Mouse (Mus musculus) MEL (cell line): ENCODE data around the gene Ppan. TPM values are rescaled to one million over a fixed set of nuclear protein-coding genes. Genes with fewer than 3 reads are reported as not detected.
A peak's percentile ranks its signal among the peaks of the same experiment; 100 is the strongest.

Source experiments
- DNase-seq: peaks from one replicate; pipeline ENCODE4 v3.0.0; 2011; ENCODE audit warnings: low read depth, low spot score
- H3K27ac ChIP-seq: 2 replicates; pipeline ENCODE4 v1.5.1; 2012; ENCODE audit warnings: low read depth, mild to moderate bottlenecking, control low read depth, low read length, moderate library complexity; ENCODE audit not compliant: control insufficient read depth
- H3K27me3 ChIP-seq, 2 experiments: fragments of 150-350 bp in 1 of 2; sonication (generic) in 1 of 2; 2 replicates each; pipeline ENCODE4 v1.6.1; 2012; ENCODE audit warnings: low read length in 2 of 2, mild to moderate bottlenecking in 2 of 2, improper control_type of control experiment in 1 of 2, moderate library complexity in 1 of 2; ENCODE audit not compliant: insufficient read depth in 2 of 2, control insufficient read depth in 1 of 2
- H3K36me3 ChIP-seq, 2 experiments: 2 replicates each; pipeline ENCODE4 v1.6.1; 2012 to 2014; ENCODE audit warnings: low read length in 2 of 2, improper control_type of control experiment in 1 of 2, inconsistent platforms in 1 of 2, mild to moderate bottlenecking in 1 of 2; ENCODE audit not compliant: insufficient read depth in 2 of 2, control insufficient read depth in 1 of 2
- H3K4me1 ChIP-seq, 2 experiments: fragments of 150-350 bp in 1 of 2; sonication (generic) in 1 of 2; 2 replicates each; pipeline ENCODE4 v1.6.1; 2012; ENCODE audit warnings: low read length in 2 of 2, improper control_type of control experiment in 1 of 2, mild to moderate bottlenecking in 1 of 2; ENCODE audit not compliant: insufficient read depth in 2 of 2, control insufficient read depth in 1 of 2
- H3K4me3 ChIP-seq, 2 experiments: fragments of 150-350 bp in 1 of 2; sonication (generic) in 1 of 2; 2 replicates each; pipeline ENCODE4 v1.5.1; 2012; ENCODE audit warnings: low read depth in 2 of 2, low read length in 2 of 2, mild to moderate bottlenecking in 2 of 2, moderate library complexity in 2 of 2, control low read depth in 1 of 2, improper control_type of control experiment in 1 of 2; ENCODE audit not compliant: control insufficient read depth in 1 of 2, insufficient read depth in 1 of 2
- H3K79me2 ChIP-seq: 2 replicates; pipeline ENCODE4 v1.6.1; 2012; ENCODE audit warnings: mild to moderate bottlenecking, low read length, moderate library complexity; ENCODE audit not compliant: control insufficient read depth, poor library complexity, insufficient read depth
- H3K9ac ChIP-seq: 2 replicates; pipeline ENCODE4 v1.6.1; 2012; ENCODE audit warnings: low read depth, mild to moderate bottlenecking, control low read depth, low read length, moderate library complexity; ENCODE audit not compliant: control insufficient read depth, poor library complexity, severe bottlenecking
- H3K9me3 ChIP-seq: fragments of 150-350 bp; sonication (generic); replicated peaks from 2 replicates; pipeline ENCODE4 v1.6.1; 2012; ENCODE audit warnings: mild to moderate bottlenecking, low read length, improper control_type of control experiment, moderate library complexity; ENCODE audit not compliant: insufficient read depth
- BHLHE40 ChIP-seq: IDR thresholded peaks from 2 replicates; pipeline ENCODE4 v1.6.1; 2012; ENCODE audit warnings: low read depth, mild to moderate bottlenecking, inconsistent platforms, low read length, improper control_type of control experiment, borderline replicate concordance
- CTCF ChIP-seq, 3 experiments: IDR thresholded peaks in 2 of 3; conservative IDR thresholded peaks in 1 of 3; 2 replicates each; pipeline ENCODE4 v1.5.1; 2011 to 2012; ENCODE audit warnings: low read length in 3 of 3, low read depth in 2 of 3, mild to moderate bottlenecking in 2 of 3, improper control_type of control experiment in 1 of 3, inconsistent platforms in 1 of 3, mixed read lengths in 1 of 3, moderate library complexity in 1 of 3; ENCODE audit not compliant: control insufficient read depth in 1 of 3, insufficient read depth in 1 of 3, poor library complexity in 1 of 3, severe bottlenecking in 1 of 3
- E2F4 ChIP-seq: IDR thresholded peaks from 2 replicates; pipeline ENCODE4 v1.6.1; 2011; ENCODE audit warnings: low read depth, low read length, improper control_type of control experiment, borderline replicate concordance
- EP300 ChIP-seq, 2 experiments: IDR thresholded peaks; 2 replicates each; pipeline ENCODE4 v1.6.1; 2011; ENCODE audit warnings: improper control_type of control experiment in 2 of 2, low read length in 2 of 2, low read depth in 1 of 2, mild to moderate bottlenecking in 1 of 2
- GABPA ChIP-seq: IDR thresholded peaks from 2 replicates; pipeline ENCODE4 v1.6.1; 2012; ENCODE audit warnings: low read depth, mild to moderate bottlenecking, inconsistent platforms, low read length, improper control_type of control experiment, moderate library complexity
- HCFC1 ChIP-seq: IDR thresholded peaks from 2 replicates; pipeline ENCODE4 v1.6.1; 2012; ENCODE audit warnings: low read depth, mild to moderate bottlenecking, inconsistent platforms, low read length, improper control_type of control experiment, moderate library complexity
- JUND ChIP-seq: IDR thresholded peaks from 2 replicates; pipeline ENCODE4 v1.6.1; 2011; ENCODE audit warnings: low read depth, mild to moderate bottlenecking, improper control_type of control experiment, low read length
- KAT2A ChIP-seq: conservative IDR thresholded peaks from 2 replicates; pipeline ENCODE4 v1.6.1; 2012; ENCODE audit warnings: low read depth, low read length, improper control_type of control experiment, inconsistent platforms
- MXI1 ChIP-seq: IDR thresholded peaks from 2 replicates; pipeline ENCODE4 v1.6.1; 2011; ENCODE audit warnings: mild to moderate bottlenecking, low read depth, low read length, improper control_type of control experiment
- MYC ChIP-seq: IDR thresholded peaks from 2 replicates; pipeline ENCODE4 v1.6.1; 2011; ENCODE audit warnings: low read depth, mild to moderate bottlenecking, low read length, improper control_type of control experiment, moderate library complexity
- NRF1 ChIP-seq: IDR thresholded peaks from 2 replicates; pipeline ENCODE4 v1.6.1; 2014; ENCODE audit warnings: low read depth, mild to moderate bottlenecking, inconsistent platforms, low read length, improper control_type of control experiment, moderate library complexity; ENCODE audit not compliant: poor library complexity, insufficient read depth, severe bottlenecking
- POLR2A ChIP-seq, 2 experiments: IDR thresholded peaks; 2 replicates each; pipeline ENCODE4 v1.6.1; 2011 to 2012; ENCODE audit warnings: low read length in 2 of 2, mild to moderate bottlenecking in 2 of 2, control low read depth in 1 of 2, improper control_type of control experiment in 1 of 2, low read depth in 1 of 2, moderate library complexity in 1 of 2; ENCODE audit not compliant: control insufficient read depth in 1 of 2, insufficient read depth in 1 of 2, poor library complexity in 1 of 2
- POLR2AphosphoS2 ChIP-seq: IDR thresholded peaks from 2 replicates; pipeline ENCODE4 v1.6.1; 2011; ENCODE audit warnings: low read length, improper control_type of control experiment
- RAD21 ChIP-seq: IDR thresholded peaks from 2 replicates; pipeline ENCODE4 v1.6.1; 2011; ENCODE audit warnings: mild to moderate bottlenecking, low read depth, low read length, improper control_type of control experiment
- SMC3 ChIP-seq: IDR thresholded peaks from 2 replicates; pipeline ENCODE4 v1.6.1; 2011; ENCODE audit warnings: low read depth, low read length, improper control_type of control experiment
- TBP ChIP-seq: IDR thresholded peaks from 2 replicates; pipeline ENCODE4 v1.8.0; 2011; ENCODE audit warnings: low read depth, low read length, improper control_type of control experiment
- TCF12 ChIP-seq: IDR thresholded peaks from 2 replicates; pipeline ENCODE4 v1.6.1; 2014; ENCODE audit warnings: low read depth, mild to moderate bottlenecking, inconsistent platforms, low read length, improper control_type of control experiment, moderate library complexity
- UBTF ChIP-seq: IDR thresholded peaks from 2 replicates; pipeline ENCODE4 v1.6.1; 2012; ENCODE audit warnings: low read depth, mild to moderate bottlenecking, inconsistent platforms, low read length, improper control_type of control experiment, moderate library complexity, borderline replicate concordance; ENCODE audit not compliant: insufficient read depth
- USF2 ChIP-seq, 2 experiments: IDR thresholded peaks; 2 replicates each; pipeline ENCODE4 v1.6.1; 2011 to 2012; ENCODE audit warnings: improper control_type of control experiment in 2 of 2, low read length in 2 of 2, borderline replicate concordance in 1 of 2, inconsistent platforms in 1 of 2, low read depth in 1 of 2, mild to moderate bottlenecking in 1 of 2; ENCODE audit not compliant: insufficient read depth in 1 of 2
- ZKSCAN1 ChIP-seq: IDR thresholded peaks from 2 replicates; pipeline ENCODE4 v1.6.1; 2012; ENCODE audit warnings: low read depth, mild to moderate bottlenecking, inconsistent platforms, low read length, improper control_type of control experiment, moderate library complexity
- ZNF384 ChIP-seq: IDR thresholded peaks from 2 replicates; pipeline ENCODE4 v1.6.1; 2012; ENCODE audit warnings: low read depth, mild to moderate bottlenecking, inconsistent platforms, low read length, improper control_type of control experiment
- polyA plus RNA-seq, 2 experiments: library from polyadenylated mRNA; stranded (reverse) in 1 of 2; unstranded in 1 of 2; fragments of >175 nt in 1 of 2; fragments of >200 nt in 1 of 2; gene quantifications; 2 replicates each; pipeline versions ENCODE4 v1.2.1 to v1.2.4; 2012; ENCODE audit warnings: low replicate concordance in 2 of 2, low read depth in 1 of 2; ENCODE audit not compliant: insufficient read length in 2 of 2, insufficient read depth in 1 of 2, missing spikeins in 1 of 2
- total RNA-seq: library from RNA; depleted of rRNA; stranded (reverse); fragments of 300-350 nt; gene quantifications from 2 replicates; pipeline ENCODE4 v1.2.3, GENCODE M21; 2012

The Ppan gene
- total and polyA plus RNA-seq, 3 experiments, result 251 to 953 (median 763) TPM

- H3K4me3 ChIP-seq, result peak overlapping the region; percentile 30 to 32
- H3K27ac ChIP-seq, result peak overlapping the region; percentile 72
- TF ChIP-seq HCFC1 (no peak), POLR2A (IDR thresholded peaks at IDR 0.05; ENCODE audit: control insufficient read depth in 1 of 2, insufficient read depth in 1 of 2, low read depth in 1 of 2, low read length in 2 of 2, poor library complexity in 1 of 2) (peak in 1 of 2 experiments; percentile 88; a peak in 2 of 4 replicates), UBTF (0 out of 2 replicates have a peak, but pooled peaks have one; percentile 74), BHLHE40 (no peak), TBP (peak; percentile 92)
- H3K36me3 ChIP-seq, result peaks cover 13 to 32% of the 10 kb centered on the region in 2 experiments
- no peaks in the 10 kb centered on the region for H3K9me3 ChIP-seq
- DNase-seq, result peak; percentile 98
- H3K79me2 ChIP-seq, result peaks cover 13% of the 10 kb centered on the region
- no peaks in the 10 kb centered on the region for H3K27me3 ChIP-seq
- H3K4me1 ChIP-seq, result peaks cover 6 to 21% of the 10 kb centered on the region in 2 experiments
- peak overlapping the region; percentile 54 for H3K9ac ChIP-seq
Observed at GRCm38 (mm10) chr9:20902174-20902491, 14.2 kb downstream of the Ppan start.

- no peak for DNase-seq
- Histone ChIP-seq H3K4me1 (peaks cover 0 to 3% of the 10 kb centered on the region in 2 experiments; a peak in 3 of 4 replicates), H3K27ac (no peak overlapping the region), H3K9ac (no peak overlapping the region), H3K9me3 (no peaks in the 10 kb centered on the region), H3K36me3 (peaks cover 6 to 65% of the 10 kb centered on the region in 2 experiments), H3K79me2 (no peaks in the 10 kb centered on the region), H3K27me3 (no peaks in the 10 kb centered on the region), H3K4me3 (no peak overlapping the region)
- TF ChIP-seq CTCF (IDR thresholded peaks at IDR 0.05 in 2 of 3, conservative IDR thresholded peaks at IDR 0.05 in 1 of 3; ENCODE audit: control insufficient read depth in 1 of 3, insufficient read depth in 1 of 3, low read depth in 2 of 3, low read length in 3 of 3, poor library complexity in 1 of 3, severe bottlenecking in 1 of 3) (no peak), TCF12 (no peak), SMC3 (no peak), HCFC1 (no peak), EP300 (IDR thresholded peaks at IDR 0.05; ENCODE audit: low read depth in 1 of 2, low read length in 2 of 2) (no peak), UBTF (no peak), KAT2A (no peak), TBP (no peak), MXI1 (no peak)
Observed at GRCm38 (mm10) chr9:20909948-20910347, 22.0 kb downstream of the Ppan start.

- H3K9ac ChIP-seq, result no peak overlapping the region
- no peaks in the 10 kb centered on the region for H3K79me2 ChIP-seq
- no peaks in the 10 kb centered on the region for H3K27me3 ChIP-seq
- DNase-seq, result peak; percentile 77
- no peaks in the 10 kb centered on the region for H3K9me3 ChIP-seq
- H3K4me1 ChIP-seq, result no peaks in the 10 kb centered on the region
- H3K36me3 ChIP-seq, result peaks cover 0 to 70% of the 10 kb centered on the region in 2 experiments; a peak in 2 of 4 replicates
- H3K27ac ChIP-seq, result no peak overlapping the region
- no peak overlapping the region for H3K4me3 ChIP-seq
- TF ChIP-seq RAD21 (peak; percentile 59), HCFC1 (no peak), GABPA (no peak), MYC (no peak), E2F4 (no peak), CTCF (IDR thresholded peaks at IDR 0.05 in 2 of 3, conservative IDR thresholded peaks at IDR 0.05 in 1 of 3; ENCODE audit: control insufficient read depth in 1 of 3, insufficient read depth in 1 of 3, low read depth in 2 of 3, low read length in 3 of 3, poor library complexity in 1 of 3, severe bottlenecking in 1 of 3) (peak; percentile 67 to 81 (median 80)), BHLHE40 (no peak), POLR2A (IDR thresholded peaks at IDR 0.05; ENCODE audit: control insufficient read depth in 1 of 2, insufficient read depth in 1 of 2, low read depth in 1 of 2, low read length in 2 of 2, poor library complexity in 1 of 2) (peak in 1 of 2 experiments; percentile 31; a peak in 1 of 4 replicates), TBP (0 out of 2 replicates have a peak, but pooled peaks have one; percentile 20), NRF1 (no peak), SMC3 (peak; percentile 28; the same call in 1 of the 2 replicates), POLR2AphosphoS2 (no peak), EP300 (IDR thresholded peaks at IDR 0.05; ENCODE audit: low read depth in 1 of 2, low read length in 2 of 2) (no peak), ZNF384 (no peak), JUND (no peak), USF2 (IDR thresholded peaks at IDR 0.05; ENCODE audit: borderline replicate concordance in 1 of 2, insufficient read depth in 1 of 2, low read depth in 1 of 2, low read length in 2 of 2) (no peak), ZKSCAN1 (no peak)
Observed at GRCm38 (mm10) chr9:20916160-20916559, 28.2 kb downstream of the Ppan start.
